Mouse (Mus musculus) left cerebral cortex, postnatal 36 days (tissue): ENCODE results near the gene Mief1. TPM values are rescaled to one million over a fixed set of nuclear protein-coding genes. Genes with fewer than 3 reads are reported as not detected.

Experiments used
- DNase-seq, 2 experiments: peaks; one replicate each; pipeline ENCODE4 v3.0.0; 2021 to 2022; ENCODE audit warnings: low spot score in 2 of 2, mixed read lengths in 1 of 2
- intact Hi-C: fragments of 180-260 bp; cut with DNase I; formaldehyde crosslinking; loops from one replicate; pipeline ENCODE4 v1.15.1; 2025
- total RNA-seq, 2 experiments: library from RNA; stranded (reverse); gene quantifications; 2 replicates each; pipeline ENCODE4 v1.2.3; 2021

Gene Mief1
- total RNA-seq, 2 experiments from 2014 or later = 32.4 to 33.7 TPM

GRCm38 (mm10) chr15:80258240-80259170 lies 24.7 kb downstream of the Mief1 start:
- DNase-seq = no peak
- intact Hi-C loops = no loop called here

DNA sequence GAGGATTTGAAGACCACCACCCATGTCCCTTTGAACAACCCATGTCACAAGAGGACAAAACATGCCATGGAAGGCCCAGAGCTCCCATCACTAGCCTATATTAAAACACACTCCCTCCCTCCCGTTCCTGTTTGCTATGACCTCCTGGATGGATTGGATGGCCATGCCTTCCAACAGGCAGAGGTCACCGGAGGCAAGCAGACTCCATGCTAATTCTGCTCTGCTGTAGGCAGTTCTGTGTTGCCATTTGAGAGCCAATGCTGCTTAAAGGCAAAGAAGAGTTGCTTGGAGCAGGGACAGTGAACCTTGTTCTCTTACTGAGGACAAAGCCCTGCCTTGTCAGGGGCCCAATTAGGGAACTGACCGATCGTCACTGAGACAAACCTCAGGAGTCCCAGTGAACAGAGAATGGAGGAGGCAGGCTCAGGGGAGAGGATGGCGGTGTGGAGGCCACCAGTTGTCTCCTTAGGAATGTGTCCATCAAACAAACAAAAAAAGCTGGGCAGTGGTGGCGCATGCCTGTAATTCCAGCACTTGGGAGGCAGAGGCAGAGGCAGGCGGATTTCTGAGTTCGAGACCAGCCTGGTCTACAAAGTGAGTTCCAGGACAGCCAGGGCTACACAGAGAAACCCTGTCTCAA lies 25.7 kb downstream of the Mief1 start:
- intact Hi-C loops = loop anchor here (5.0 kb wide), 2 partner anchors 32 to 167 kb away; partner anchors contain the start of genes Rpl3 and Syngr1
- no peak for DNase-seq

- intact Hi-C loops = loop anchor here (5.0 kb wide), 2 partner anchors 33 to 168 kb away; partner anchors contain the start of genes Rpl3 and Syngr1
- peak; percentile 75 to 82 for DNase-seq
Observed at GRCm38 (mm10) chr15:80260677-80261076, 26.9 kb downstream of the Mief1 start.

DNA sequence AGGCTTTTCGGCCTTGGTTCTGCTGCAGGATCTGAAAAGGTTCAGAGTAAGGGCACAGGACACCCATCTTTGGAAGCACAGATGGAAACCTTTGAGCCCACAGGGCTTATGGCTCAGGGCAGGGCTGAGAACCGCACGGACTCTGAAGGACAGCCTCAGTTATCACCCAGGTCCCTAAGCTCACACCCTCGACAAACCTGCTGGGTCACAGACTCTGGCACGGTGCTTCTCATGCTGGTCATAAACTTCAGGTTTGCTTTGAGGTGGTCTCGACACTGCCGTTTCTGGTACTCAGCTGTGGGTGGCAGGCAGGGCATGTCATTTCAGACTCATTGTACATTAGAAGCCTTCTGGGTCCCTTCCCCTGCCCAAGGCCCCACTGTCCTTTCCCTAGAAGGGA lies 27.3 kb downstream of the Mief1 start:
- DNase-seq = no peak
- intact Hi-C loops = loop anchor here (5.0 kb wide), 2 partner anchors 34 to 169 kb away; partner anchors contain the start of genes Rpl3 and Syngr1

DNA sequence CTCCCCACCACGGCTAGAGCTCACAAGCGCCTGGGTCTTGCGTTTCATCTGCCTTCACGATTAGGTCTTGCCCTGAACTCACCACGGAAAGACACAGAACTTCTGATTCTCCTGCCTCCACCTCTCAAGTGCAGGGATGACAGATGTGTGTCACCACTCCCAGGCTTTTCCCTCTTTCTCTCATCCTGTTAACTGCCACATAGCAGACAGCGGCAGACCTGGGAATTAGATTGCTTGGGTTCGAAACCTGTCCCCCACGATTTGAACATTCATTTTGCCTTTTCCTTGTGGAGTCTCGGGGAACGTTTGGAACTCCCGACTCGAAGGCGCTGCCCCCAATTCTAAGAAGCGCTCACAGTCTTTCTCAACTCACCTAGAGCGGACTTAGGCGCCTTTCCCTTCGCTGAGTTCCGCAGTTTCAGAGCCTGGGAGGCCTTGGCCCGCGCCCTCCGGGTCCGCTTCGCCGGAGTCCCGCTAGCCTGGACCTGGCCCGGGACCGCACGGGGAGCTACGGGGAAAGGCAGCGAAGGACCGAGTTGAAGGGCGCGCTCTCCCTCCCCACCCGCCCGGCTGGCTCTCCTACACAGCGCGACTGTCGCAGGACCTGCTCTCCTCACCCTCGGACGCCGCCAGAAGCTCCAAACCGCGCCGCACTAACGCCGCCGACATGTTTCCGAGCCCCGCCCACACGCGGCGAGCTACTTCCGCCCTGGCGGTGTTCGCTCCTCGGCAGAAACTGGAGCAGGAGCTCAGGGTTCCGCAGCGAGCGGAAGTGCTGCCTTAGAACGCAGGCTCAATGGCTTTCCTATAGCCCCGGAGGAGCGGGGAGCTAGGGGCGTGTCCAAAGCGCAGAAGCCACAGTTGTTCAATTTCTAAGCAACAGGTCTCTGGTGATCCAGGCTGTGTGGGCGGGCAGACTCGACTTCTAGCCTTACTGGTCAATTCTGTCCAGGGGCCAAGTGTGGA lies 30.1 kb downstream of the Mief1 start, which contains the start of gene Rps19bp1:
Rps19bp1 (minus strand) TSS at position 706 of the 966 bp plus-strand sequence.
- intact Hi-C loops = loop anchor here (5.0 kb wide), 2 partner anchors 37 to 172 kb away; partner anchors contain the start of genes Rpl3 and Syngr1
- DNase-seq = peak; percentile 83 to 86

DNA sequence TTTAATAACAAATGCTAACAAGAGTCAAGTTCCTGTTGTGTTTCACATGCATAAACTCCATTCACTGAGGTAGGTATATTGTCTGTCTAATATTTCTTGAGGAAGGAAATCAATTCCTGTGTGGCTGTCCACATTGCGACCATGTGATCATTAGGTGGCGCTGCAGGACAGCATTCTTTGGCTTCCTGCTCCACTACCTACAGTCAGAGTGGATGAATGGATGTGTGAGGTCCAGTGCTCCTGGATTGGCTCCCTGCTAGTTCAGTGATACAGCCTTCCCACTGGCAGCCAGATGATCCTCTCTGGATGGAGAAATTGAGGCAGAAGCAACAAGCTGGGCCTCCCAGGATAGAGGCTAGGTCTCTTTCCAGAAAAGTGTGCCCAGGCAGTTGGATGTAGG lies 32.5 kb downstream of the Mief1 start:
- DNase-seq = peak; percentile 67 to 76

GRCm38 (mm10) chr15:80271858-80272396 lies 38.1 kb downstream of the Mief1 start:
- no peak for DNase-seq
- intact Hi-C loops = no loop called here

More for the DNA sequence above, 32.5 kb downstream of the Mief1 start:
- intact Hi-C loops = loop anchor here (2.0 to 5.0 kb wide), 2 partner anchors 361 to 439 kb away; no protein-coding TSS in a partner anchor

DNA sequence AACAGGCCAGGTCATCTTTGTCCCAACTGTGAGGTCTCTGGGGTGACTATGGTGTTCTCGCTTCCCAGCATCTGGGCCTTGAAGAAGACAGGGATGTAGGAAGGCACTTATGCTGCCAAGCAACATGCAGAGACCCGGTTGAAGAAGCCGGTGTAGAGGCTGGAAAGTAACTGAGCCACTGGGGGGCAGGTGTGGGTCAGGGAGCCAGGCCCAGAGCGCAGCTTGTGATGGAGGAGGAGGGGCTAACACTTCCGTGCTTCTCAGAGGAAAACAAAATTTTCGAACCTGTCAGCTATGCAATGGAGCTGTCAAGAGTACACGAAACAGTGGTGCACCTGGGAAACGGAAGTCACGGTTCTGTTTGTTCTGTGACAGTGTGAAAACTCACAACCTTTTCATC lies 43.3 kb downstream of the Mief1 start:
- intact Hi-C loops = no loop called here
- no peak for DNase-seq

- intact Hi-C loops = no loop called here
- DNase-seq = no peak
Observed at GRCm38 (mm10) chr15:80277625-80278024, 43.8 kb downstream of the Mief1 start.

DNA sequence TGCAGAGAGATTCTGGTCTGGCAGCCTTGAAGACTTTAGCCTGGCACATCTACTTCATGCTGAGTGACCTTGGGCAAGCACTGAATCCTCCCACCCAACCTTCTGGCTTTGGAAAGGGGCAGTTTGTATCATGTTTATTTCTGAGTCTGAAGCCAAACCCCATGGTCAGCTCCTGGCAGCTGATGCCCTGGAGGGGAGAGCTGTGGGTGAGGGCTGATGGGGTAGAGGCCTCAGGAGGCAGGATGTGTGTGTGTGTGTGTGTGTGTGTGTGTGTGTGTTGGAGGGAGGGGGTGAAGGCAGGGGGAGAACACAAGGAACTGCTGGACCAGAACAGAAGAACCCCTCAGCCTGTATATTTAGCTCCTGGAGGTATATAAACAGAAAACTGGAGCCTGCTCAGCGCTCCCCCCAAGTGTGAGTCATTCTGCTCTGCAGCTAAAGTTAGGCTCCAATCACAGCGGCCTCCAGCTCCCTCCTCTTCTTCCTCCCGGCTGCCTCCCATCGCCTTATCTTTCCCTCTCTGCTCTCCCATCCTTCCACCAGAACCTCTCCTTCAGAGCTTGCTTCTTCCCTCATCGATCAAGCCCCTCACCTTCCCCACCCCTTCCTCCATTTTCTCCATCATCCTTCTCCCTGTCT lies 44.4 kb downstream of the Mief1 start:
- DNase-seq = peak; percentile 78 to 84
- intact Hi-C loops = no loop called here

- no peak for DNase-seq
- intact Hi-C loops = no loop called here
Observed at GRCm38 (mm10) chr15:80279053-80279452, 45.2 kb downstream of the Mief1 start.

- intact Hi-C loops = no loop called here
- DNase-seq = no peak
Observed at GRCm38 (mm10) chr15:80280646-80281045, 46.8 kb downstream of the Mief1 start.

DNA sequence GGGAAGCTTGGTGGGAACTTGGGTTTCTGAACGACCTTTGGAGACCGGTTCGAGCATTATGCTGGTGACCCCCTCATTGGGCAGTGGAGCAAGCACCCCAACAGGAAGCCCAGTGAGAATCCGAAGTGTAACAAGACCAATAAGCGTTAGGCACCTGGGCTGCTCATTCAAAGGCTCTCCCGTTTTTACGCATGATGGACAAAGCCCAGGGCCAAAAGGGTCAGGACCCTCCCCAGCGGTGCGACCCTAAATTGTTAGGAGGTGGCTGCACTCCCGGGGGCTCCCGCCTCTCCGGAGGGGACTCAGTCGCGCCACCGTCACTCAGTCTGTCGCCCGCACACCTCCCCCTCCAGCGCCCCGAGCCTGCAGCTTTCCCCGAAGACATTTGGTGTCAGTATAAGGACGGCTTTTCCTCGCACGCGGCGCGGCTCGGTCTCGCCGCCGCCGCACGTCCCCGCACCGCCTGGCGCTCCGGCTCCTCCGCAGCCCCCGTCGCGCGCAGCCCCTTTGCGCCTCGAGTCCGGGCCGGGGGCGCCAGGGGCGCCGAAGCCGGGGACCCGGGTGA lies 53.1 kb downstream of the Mief1 start, which contains the start of gene Cacna1i:
Cacna1i (plus strand) TSS at position 388 of the 565 bp plus-strand sequence.
- intact Hi-C loops = loop anchor here (5.0 kb wide), 3 partner anchors 330 to 405 kb away; no protein-coding TSS in a partner anchor
- peak; percentile 70 to 77 for DNase-seq

GRCm38 (mm10) chr15:80288036-80288435 lies 54.2 kb downstream of the Mief1 start:
- intact Hi-C loops = loop anchor here (5.0 kb wide), 3 partner anchors 329 to 404 kb away; no protein-coding TSS in a partner anchor
- DNase-seq = peak; percentile 51 to 53

DNA sequence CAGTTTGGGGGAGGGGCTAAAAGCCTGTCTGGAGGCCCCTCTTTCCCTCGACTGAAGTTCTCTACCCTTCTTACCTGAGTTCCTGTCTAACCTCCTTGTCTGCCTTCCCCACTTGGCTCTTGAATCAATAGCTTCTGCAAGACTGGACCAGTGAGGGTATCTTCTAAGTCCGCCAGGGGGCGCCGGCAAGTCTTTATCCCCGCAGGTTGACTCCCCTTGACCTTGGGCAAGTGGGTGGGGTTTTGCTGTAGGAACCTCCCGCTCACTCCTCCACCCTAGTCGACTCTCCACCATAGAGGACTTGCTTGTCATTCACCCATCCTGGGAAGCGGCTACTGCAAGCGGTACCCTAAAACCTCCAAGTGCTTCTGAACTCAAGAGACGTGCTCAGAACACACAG lies 55.6 kb downstream of the Mief1 start:
- DNase-seq = peak; percentile 71 to 74
- intact Hi-C loops = loop anchor here (5.0 kb wide), 3 partner anchors 328 to 403 kb away; no protein-coding TSS in a partner anchor

GRCm38 (mm10) chr15:80297146-80297545 lies 63.3 kb downstream of the Mief1 start:
- intact Hi-C loops = no loop called here
- no peak for DNase-seq
